Mouse (Mus musculus) thymus, postnatal 36 days (tissue): ENCODE measurements around the gene Kmo.

ENCODE experiments used
- DNase-seq, 2 experiments: peaks; one replicate each; pipeline ENCODE4 v3.0.0; 2022; ENCODE audit warnings: mixed read lengths in 2 of 2

Kmo gene

GRCm38 (mm10) chr1:175699375-175699774 lies 79.2 kb downstream of the Kmo start:
- no peak for DNase-seq

GRCm38 (mm10) chr1:175699796-175700195 lies 79.6 kb downstream of the Kmo start:
- DNase-seq = peak; percentile 5 to 26

- no peak for DNase-seq
These were observed 81.0 kb downstream of the Kmo start for GRCm38 (mm10) chr1:175701145-175701544.

- DNase-seq = no peak
These were observed 87.4 kb downstream of the Kmo start for GRCm38 (mm10) chr1:175707599-175707998.

- DNase-seq = no peak
These were observed 87.8 kb downstream of the Kmo start for GRCm38 (mm10) chr1:175708013-175708412.
